Mouse (Mus musculus) gastrocnemius, postnatal 10 days (tissue): ENCODE measurements at regions not wholly inside any gene's neighbourhood (a gene's known extent, or its start where the extent isn't known, plus 50 kb on each side); places are given as distances from the start of the nearest gene placed in this dataset.
"Not testable (repeated sequence)": the region's sequence is repeated elsewhere in the genome, so short reads cannot be mapped to it uniquely, and the experiment has no call there.

Experiments
- DNase-seq: peaks from one replicate; pipeline ENCODE4 v3.0.0; 2021; ENCODE audit warnings: mixed read lengths

- no peak for DNase-seq
Measured at GRCm38 (mm10) chr14:86184663-86185381, 956.2 kb downstream of the Diaph3 start.

DNA sequence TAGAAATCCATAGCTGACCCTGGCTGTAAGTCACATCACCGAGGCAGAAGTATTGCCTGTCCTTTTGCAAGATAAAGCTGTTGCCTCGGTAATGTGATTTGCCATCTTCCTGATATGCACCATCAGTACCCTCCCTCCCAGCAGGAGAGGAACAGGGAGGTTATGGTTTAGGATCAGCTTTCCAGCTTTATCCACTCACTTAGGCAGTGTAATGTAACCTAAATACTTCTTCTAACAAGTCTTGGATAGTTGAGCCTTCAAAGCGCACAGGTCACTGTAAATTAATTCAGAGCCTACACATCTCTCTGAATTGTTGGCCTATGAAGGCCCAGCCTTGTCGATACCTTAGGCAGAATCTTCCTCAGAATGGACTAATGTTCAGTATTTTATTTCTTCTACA, 962.5 kb downstream of the Diaph3 start:
- no peak for DNase-seq

GRCm38 (mm10) chr14:86171118-86171517, 969.9 kb downstream of the Diaph3 start:
- no peak for DNase-seq

- DNase-seq: no peak
Measured at GRCm38 (mm10) chr14:86159151-86159550, 981.9 kb downstream of the Diaph3 start.

DNA sequence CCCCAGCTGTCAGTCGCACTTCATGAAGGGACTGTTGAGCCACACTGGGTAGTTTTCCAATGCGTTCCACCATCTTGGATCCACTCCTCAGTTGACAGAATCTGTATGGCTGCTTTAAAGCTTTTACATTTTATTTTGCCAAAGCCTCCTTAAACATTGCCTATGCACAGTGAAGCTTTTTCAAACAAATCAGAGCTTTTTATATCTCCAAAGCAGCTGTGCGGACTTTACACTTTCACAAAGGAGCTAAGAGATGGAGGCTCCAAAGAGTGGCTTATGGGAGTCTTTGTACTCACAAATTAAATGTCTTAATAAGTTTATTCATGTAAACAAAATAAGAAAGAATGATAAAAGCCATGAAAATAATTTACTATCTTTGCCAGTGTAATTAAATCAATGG, 986.3 kb downstream of the Diaph3 start:
- no peak for DNase-seq

DNA sequence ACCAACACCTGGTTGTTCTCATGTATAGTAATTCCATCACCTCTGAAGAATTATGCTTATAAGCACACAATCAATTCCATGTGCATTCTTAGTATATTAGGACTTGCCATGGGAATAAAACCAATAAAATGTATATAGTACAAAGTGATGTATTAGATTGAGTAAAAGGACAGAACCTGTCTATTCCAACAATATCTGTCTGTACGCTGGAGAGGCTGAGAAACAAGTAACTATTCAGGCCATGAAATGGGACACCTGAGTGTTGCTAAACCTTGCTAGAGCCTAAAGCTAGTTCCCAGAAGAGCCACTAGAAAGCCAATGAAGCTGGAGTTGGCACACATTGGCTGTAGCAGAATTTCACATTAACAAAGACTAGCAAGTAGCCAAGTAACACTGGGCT, 989.8 kb downstream of the Diaph3 start:
- DNase-seq: no peak

DNA sequence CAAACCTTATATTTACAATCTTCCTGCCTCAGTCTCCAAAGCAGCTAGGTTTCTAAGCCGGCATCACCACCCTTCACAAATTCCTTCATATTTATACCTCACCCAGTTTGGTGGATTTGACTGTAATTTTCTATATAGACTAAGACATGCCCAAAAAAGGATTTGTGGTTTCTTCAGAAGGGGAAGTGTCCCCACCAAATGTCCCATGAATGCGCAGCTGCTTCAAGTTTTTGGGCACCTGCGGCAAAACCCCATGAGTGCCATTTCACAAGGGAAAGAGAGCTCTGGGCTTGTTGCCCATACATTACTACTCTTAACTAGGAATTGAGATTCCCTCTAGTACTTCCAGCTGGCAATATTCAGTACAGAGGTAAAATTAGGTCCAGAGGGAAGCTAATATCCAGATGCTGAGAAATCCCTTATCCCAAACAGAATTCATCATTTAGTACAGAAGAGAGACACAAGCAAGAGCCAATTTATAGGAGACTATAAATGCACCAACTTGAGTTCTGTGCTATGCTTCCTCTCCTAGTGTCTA, 990.6 kb downstream of the Diaph3 start:
- peak; percentile 3 for DNase-seq

- no peak for DNase-seq
Measured at GRCm38 (mm10) chr14:86115254-86116057, 1025.6 kb downstream of the Diaph3 start.

GRCm38 (mm10) chr14:86101497-86101896, 1039.5 kb downstream of the Diaph3 start:
- DNase-seq: no peak

DNA sequence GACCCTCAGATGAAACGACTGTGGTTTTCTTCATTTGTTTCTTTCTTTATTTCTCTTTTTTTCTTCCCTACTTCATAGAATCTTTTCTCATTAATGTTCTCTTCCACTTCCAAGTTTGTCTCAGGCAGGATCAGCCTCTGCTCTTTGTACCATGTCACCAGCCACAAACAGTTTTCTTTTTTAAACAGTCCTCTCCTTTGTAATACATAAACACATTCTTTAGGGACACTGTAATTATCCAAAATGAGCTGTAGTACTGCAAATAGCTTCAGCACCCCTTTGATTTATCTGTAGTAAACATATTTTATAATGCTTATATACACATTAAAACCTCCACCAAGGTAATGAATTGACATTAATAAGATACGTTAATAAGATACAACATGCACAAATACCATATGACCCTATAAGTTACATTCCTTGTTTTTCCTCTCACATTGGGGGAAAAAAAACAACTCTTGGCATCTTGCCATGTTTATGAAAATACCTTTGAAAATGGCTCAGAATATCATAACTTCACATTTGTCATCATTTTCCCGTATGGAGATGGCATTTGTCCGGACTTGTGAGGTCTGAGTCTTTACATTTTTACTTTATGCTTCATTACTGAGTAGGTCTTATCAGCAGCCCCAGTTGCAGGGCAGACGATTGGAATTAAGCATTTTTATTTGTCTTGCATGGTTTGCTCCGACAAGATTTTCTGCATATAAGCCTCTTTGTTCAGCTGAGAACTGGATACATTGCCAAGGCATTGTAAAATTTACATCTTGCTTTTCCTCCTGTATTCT, 1070.5 kb downstream of the Diaph3 start:
- DNase-seq: no peak

GRCm38 (mm10) chr14:86069329-86069728, 1071.7 kb downstream of the Diaph3 start:
- DNase-seq: no peak

DNA sequence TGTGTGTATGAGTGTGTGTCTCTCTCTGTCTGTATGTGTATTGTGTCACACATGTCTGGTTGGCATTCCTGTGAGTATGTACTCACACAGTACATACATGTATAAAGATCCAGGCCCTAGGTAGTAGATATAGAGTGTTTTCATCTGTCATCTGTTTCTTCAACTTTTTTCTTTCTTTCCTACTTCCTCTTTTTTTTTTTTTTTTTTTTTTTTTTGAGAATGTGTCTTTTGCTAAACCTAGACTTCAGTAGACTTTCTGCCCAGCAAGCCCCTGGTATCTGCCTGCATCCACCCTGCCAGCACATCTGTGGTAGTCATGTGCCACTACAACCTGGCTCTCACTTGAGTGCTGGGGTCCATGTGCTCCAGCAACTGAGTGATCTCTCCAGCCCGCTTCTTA, 1073.3 kb downstream of the Diaph3 start:
- no peak for DNase-seq

GRCm38 (mm10) chr14:86063620-86063943, 1077.5 kb downstream of the Diaph3 start:
- no peak for DNase-seq

- no peak for DNase-seq
Measured at GRCm38 (mm10) chr14:86062885-86063619, 1078.0 kb downstream of the Diaph3 start.

GRCm38 (mm10) chr14:86056991-86057390, 1084.0 kb downstream of the Diaph3 start:
- no peak for DNase-seq

- no peak for DNase-seq
Measured at GRCm38 (mm10) chr14:86054668-86055067, 1086.4 kb downstream of the Diaph3 start.

- DNase-seq: no peak
Measured at GRCm38 (mm10) chr14:86029401-86029800, 1111.6 kb downstream of the Diaph3 start.

DNA sequence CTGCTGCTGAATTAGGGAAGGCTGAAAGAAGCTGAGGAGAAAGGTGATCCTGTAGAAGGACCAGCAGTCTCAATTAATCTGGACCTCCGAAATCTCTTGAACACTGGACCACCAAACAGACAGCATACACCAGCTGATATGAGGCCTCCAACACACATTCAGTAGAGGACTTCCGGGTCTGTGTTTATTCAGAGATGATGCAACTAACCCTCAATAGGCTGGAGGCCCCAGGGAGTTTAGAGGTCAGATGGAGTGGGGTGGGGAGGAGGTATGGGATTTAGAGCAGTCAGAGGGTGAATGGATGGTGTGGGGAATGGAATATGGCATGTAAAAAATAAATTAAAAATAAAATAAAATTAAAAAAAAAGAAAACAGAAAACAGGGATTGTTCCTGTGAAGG, 1123.4 kb downstream of the Diaph3 start:
- DNase-seq: not testable (repeated sequence)
